Mouse (Mus musculus): ENCODE data around the gene Man2a1.

The Man2a1 gene

GRCm38 (mm10) chr17:64603534-64603933 is 3.0 kb downstream of the Man2a1 start:
- DNase-seq = no peak

- DNase-seq = no peak
These were observed 3.6 kb downstream of the Man2a1 start for GRCm38 (mm10) chr17:64604163-64604562.

GRCm38 (mm10) chr17:64608228-64608627 is 7.7 kb downstream of the Man2a1 start:
- DNase-seq = no peak

GRCm38 (mm10) chr17:64608923-64609598 is 8.5 kb downstream of the Man2a1 start:
- no peak for DNase-seq

- DNase-seq = no peak
These were observed 9.2 kb downstream of the Man2a1 start for GRCm38 (mm10) chr17:64609741-64610140.

- no peak for DNase-seq
These were observed 10.9 kb downstream of the Man2a1 start for GRCm38 (mm10) chr17:64611426-64611825.

- DNase-seq = no peak
These were observed 11.8 kb downstream of the Man2a1 start for GRCm38 (mm10) chr17:64612135-64612885.

GRCm38 (mm10) chr17:64612930-64613329 is 12.4 kb downstream of the Man2a1 start:
- DNase-seq = no peak

- no peak for DNase-seq
These were observed 12.8 kb downstream of the Man2a1 start for GRCm38 (mm10) chr17:64613351-64613750.

- DNase-seq = no peak
These were observed 14.3 kb downstream of the Man2a1 start for GRCm38 (mm10) chr17:64614804-64615203.

GRCm38 (mm10) chr17:64615420-64615819 is 14.9 kb downstream of the Man2a1 start:
- DNase-seq = no peak

GRCm38 (mm10) chr17:64616259-64616658 is 15.7 kb downstream of the Man2a1 start:
- no peak for DNase-seq

- DNase-seq = no peak
These were observed 17.3 kb downstream of the Man2a1 start for GRCm38 (mm10) chr17:64617838-64618237.

- DNase-seq = no peak
These were observed 18.5 kb downstream of the Man2a1 start for GRCm38 (mm10) chr17:64618996-64619395.

GRCm38 (mm10) chr17:64620135-64620534 is 19.6 kb downstream of the Man2a1 start:
- no peak for DNase-seq

- DNase-seq = no peak
These were observed 20.1 kb downstream of the Man2a1 start for GRCm38 (mm10) chr17:64620627-64621026.

GRCm38 (mm10) chr17:64621226-64621625 is 20.7 kb downstream of the Man2a1 start:
- DNase-seq = no peak

- no peak for DNase-seq
These were observed 21.3 kb downstream of the Man2a1 start for GRCm38 (mm10) chr17:64621649-64622351.

- no peak for DNase-seq
These were observed 21.9 kb downstream of the Man2a1 start for GRCm38 (mm10) chr17:64622352-64622886.

- DNase-seq = no peak
These were observed 23.9 kb downstream of the Man2a1 start for GRCm38 (mm10) chr17:64624439-64624838.

- no peak for DNase-seq
These were observed 28.3 kb downstream of the Man2a1 start for GRCm38 (mm10) chr17:64628796-64629195.

GRCm38 (mm10) chr17:64629486-64629885 is 28.9 kb downstream of the Man2a1 start:
- DNase-seq = no peak

- DNase-seq = no peak
These were observed 30.0 kb downstream of the Man2a1 start for GRCm38 (mm10) chr17:64630506-64630905.

Data from retina, postnatal 1 day (tissue).